Mouse (Mus musculus): ENCODE data around the gene Gm884. TPM values are rescaled to one million over a fixed set of nuclear protein-coding genes. Genes with fewer than 3 reads are reported as not detected.

Gene Gm884
- not detected in 2 replicates for polyA plus RNA-seq (2015; fragmentation: Nextera tagmentation; extraction: Ambion mirVana)

GRCm38 (mm10) chr11:103621040-103621439 is at the start of gene Gm884:
TSS of gene Gm884 (minus strand) at chr11:103621140.
- H3K36me3 ChIP-seq = no peaks in the 10 kb centered on the region
- H3K9ac ChIP-seq = no peak within 1 kb of the TSS
- H3K9me3 ChIP-seq = no peaks in the 10 kb centered on the region
- H3K4me3 ChIP-seq = no peak within 1 kb of the TSS
- H3K4me2 ChIP-seq = no peak within 1 kb of the TSS
- WGBS = 84% methylated on average over 9 of the region's 9 CpGs
- no peak for ATAC-seq (ENCODE audit: low read depth)
- no peaks in the 10 kb centered on the region for H3K27me3 ChIP-seq
- H3K27ac ChIP-seq (replicated peaks) = no peak within 1 kb of the TSS
- H3K4me1 ChIP-seq (replicated peaks) = no peaks in the 10 kb centered on the region

- Histone ChIP-seq H3K36me3 (no peaks in the 10 kb centered on the region), H3K9ac (no peak overlapping the region), H3K27ac (replicated peaks) (no peak overlapping the region), H3K4me2 (no peak overlapping the region), H3K27me3 (no peaks in the 10 kb centered on the region), H3K4me3 (no peak overlapping the region), H3K9me3 (no peaks in the 10 kb centered on the region), H3K4me1 (replicated peaks) (peaks cover 25% of the 10 kb centered on the region)
- 64% methylated on average over 13 of the region's 13 CpGs for WGBS
- no peak; the same call in 1 of the 2 replicates for ATAC-seq (ENCODE audit: low read depth)
Measured at GRCm38 (mm10) chr11:103666907-103667426, 46.0 kb upstream of the Gm884 start.

DNA sequence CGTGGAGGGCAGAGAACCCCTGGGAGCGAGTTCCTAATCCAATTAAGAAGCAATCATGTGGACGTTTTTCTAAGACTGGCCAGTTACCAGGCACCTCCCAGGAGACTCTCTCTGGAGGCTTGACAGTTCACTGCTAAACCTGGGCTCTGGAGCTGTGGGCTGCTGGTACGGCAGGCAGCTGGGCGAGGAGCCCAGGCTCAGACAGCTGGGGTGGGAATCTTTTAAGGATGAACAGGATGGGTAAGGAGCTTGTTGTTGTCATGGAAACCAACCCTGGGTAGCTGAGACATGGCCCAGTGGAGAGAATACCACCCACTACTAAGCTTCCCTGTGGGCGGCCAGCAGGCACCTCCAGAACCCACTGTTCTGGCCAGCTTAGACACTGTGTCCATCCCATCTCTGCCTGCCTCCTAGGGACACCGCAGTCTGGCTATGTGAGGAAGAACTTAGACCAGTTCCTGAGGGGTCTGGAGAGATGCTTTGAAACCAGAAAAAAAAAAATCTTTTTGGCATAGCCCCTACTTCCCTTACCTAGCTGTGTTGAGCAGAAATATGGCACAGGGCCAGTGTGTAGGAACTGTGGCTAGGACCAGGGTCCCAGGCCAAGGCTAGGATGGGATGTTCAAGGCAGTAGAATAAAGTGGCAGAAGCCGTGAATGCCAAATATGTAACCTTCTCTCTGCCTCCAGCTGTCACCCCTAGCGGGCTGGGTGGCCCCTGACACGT is 45.4 kb upstream of the Gm884 start:
- no peaks in the 10 kb centered on the region for H3K9me3 ChIP-seq
- peaks cover 25% of the 10 kb centered on the region for H3K4me1 ChIP-seq (replicated peaks)
- no peak overlapping the region for H3K4me2 ChIP-seq
- no peaks in the 10 kb centered on the region for H3K36me3 ChIP-seq
- H3K27ac ChIP-seq (replicated peaks) = no peak overlapping the region
- 39% methylated on average over 10 of the region's 10 CpGs for WGBS
- peak; percentile 59; the same call in 1 of the 2 replicates for ATAC-seq (ENCODE audit: low read depth)
- H3K27me3 ChIP-seq = no peaks in the 10 kb centered on the region
- H3K9ac ChIP-seq = 0 out of 2 replicates have a peak overlapping the region, but pooled peaks have one; percentile 12
- H3K4me3 ChIP-seq = no peak overlapping the region

- no peaks in the 10 kb centered on the region for H3K9me3 ChIP-seq
- no peaks in the 10 kb centered on the region for H3K36me3 ChIP-seq
- no peak overlapping the region for H3K27ac ChIP-seq (replicated peaks)
- H3K4me3 ChIP-seq = no peak overlapping the region
- H3K4me1 ChIP-seq (replicated peaks) = peaks cover 25% of the 10 kb centered on the region
- WGBS = 80% methylated on average over 1 of the region's 1 CpGs
- H3K9ac ChIP-seq = 0 out of 2 replicates have a peak overlapping the region, but pooled peaks have one; percentile 12
- H3K27me3 ChIP-seq = no peaks in the 10 kb centered on the region
- no peak overlapping the region for H3K4me2 ChIP-seq
- ATAC-seq (ENCODE audit: low read depth) = 0 out of 2 replicates have a peak, but pooled peaks have one; percentile 15
Measured at GRCm38 (mm10) chr11:103665695-103666094, 44.8 kb upstream of the Gm884 start.

DNA sequence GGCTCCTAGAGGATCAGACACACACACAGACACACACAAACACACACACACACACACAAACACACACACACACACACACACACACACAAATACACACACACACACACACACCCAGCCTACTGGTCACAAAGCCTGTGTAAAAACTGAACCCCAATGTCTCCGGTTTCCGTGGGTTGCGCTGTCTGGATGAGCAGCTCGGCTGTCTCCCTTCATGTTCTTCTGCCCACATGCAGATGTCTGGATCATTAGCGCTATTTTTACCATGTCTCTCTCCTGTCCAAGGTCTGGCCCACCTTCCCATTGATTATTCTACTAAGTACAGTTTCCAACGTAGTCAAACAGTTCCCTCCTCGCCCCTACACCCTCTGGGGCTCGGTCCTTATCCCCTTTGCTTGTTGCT is 42.2 kb upstream of the Gm884 start:
- Histone ChIP-seq H3K9me3 (no peaks in the 10 kb centered on the region), H3K27ac (replicated peaks) (no peak overlapping the region), H3K4me1 (replicated peaks) (peaks cover 25% of the 10 kb centered on the region), H3K4me3 (no peak overlapping the region), H3K9ac (no peak overlapping the region), H3K27me3 (0 out of 2 replicates have a peak, but pooled peaks cover 3% of the 10 kb centered on the region), H3K4me2 (no peak overlapping the region), H3K36me3 (no peaks in the 10 kb centered on the region)
- no peak for ATAC-seq (ENCODE audit: low read depth)
- 80% methylated on average over 8 of the region's 8 CpGs for WGBS

DNA sequence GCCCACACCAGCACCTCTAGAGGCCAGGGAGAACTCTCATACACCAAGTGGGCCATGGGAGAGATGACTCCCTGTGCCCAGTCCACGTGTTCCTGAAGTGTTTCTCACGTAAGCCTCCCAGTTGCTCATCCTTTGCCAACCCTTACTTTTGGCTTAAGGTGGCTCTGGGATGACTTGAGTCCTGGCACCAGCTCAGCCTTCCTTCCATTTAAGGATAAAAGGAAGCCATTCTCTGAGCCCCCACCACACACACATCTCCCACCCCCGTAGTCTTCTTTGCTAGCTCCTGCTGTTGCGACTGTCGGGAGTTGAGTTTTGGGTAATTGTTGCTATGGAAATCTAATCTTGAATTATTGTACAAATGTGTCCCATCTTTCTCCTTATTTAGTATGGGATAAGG is 41.6 kb upstream of the Gm884 start:
- Histone ChIP-seq H3K36me3 (no peaks in the 10 kb centered on the region), H3K9me3 (no peaks in the 10 kb centered on the region), H3K4me2 (no peak overlapping the region), H3K9ac (no peak overlapping the region), H3K27me3 (peaks cover 7% of the 10 kb centered on the region; the same call in 1 of the 2 replicates), H3K4me1 (replicated peaks) (peaks cover 25% of the 10 kb centered on the region), H3K4me3 (no peak overlapping the region), H3K27ac (replicated peaks) (no peak overlapping the region)
- 82% methylated on average over 5 of the region's 5 CpGs for WGBS
- no peak for ATAC-seq (ENCODE audit: low read depth)

GRCm38 (mm10) chr11:103661863-103662262 is 40.9 kb upstream of the Gm884 start:
- no peak for ATAC-seq (ENCODE audit: low read depth)
- H3K4me2 ChIP-seq = no peak overlapping the region
- no peak overlapping the region for H3K9ac ChIP-seq
- H3K4me1 ChIP-seq (replicated peaks) = peaks cover 19% of the 10 kb centered on the region
- H3K9me3 ChIP-seq = no peaks in the 10 kb centered on the region
- H3K36me3 ChIP-seq = no peaks in the 10 kb centered on the region
- 63% methylated on average over 4 of the region's 4 CpGs for WGBS
- no peak overlapping the region for H3K4me3 ChIP-seq
- peaks cover 14% of the 10 kb centered on the region for H3K27me3 ChIP-seq
- H3K27ac ChIP-seq (replicated peaks) = no peak overlapping the region

DNA sequence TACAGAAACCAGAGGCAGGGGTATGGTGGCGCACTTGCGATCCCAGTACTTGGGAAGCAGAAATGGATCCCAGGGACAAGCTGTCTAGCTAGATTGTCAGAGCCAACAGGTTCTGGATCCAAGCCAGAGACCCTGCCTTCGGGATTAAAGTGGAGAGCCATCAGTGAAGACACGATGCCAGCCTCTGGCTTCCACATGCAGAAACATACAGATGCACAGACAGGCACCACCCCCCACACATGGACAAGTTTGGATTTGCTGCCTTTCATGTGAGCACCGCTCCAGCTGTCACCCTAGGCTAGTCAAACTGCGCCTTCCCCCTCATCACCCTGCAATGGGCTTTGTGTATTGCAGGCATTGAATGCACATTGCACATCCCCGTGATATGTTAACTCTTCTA is 37.2 kb upstream of the Gm884 start:
- Histone ChIP-seq H3K9me3 (no peaks in the 10 kb centered on the region), H3K27ac (replicated peaks) (no peak overlapping the region), H3K36me3 (no peaks in the 10 kb centered on the region), H3K27me3 (peaks cover 50% of the 10 kb centered on the region), H3K4me1 (replicated peaks) (no peaks in the 10 kb centered on the region), H3K4me2 (no peak overlapping the region), H3K4me3 (no peak overlapping the region), H3K9ac (no peak overlapping the region)
- ATAC-seq (ENCODE audit: low read depth) = no peak
- WGBS = 80% methylated on average over 7 of the region's 7 CpGs

DNA sequence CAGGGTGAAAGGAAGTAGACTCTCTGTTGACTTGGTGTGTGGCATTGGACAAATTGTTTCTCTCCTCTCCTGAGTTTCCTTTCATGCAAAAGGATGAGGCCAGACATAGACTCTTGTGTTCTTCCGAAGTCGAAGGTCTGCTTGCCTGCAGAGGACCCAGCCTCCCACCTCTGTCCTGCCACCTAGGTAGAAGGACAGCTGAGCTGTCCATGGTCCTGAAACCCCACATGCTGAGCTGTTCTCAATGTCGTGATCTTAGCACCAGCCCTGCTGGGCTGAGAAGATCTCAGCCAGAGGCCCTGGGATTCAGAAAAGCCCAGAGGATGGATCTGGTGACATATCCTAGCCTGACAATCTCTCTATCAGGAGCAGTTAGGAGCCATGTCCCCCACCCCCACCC is 35.6 kb upstream of the Gm884 start:
- no peak overlapping the region for H3K27ac ChIP-seq (replicated peaks)
- no peak overlapping the region for H3K4me2 ChIP-seq
- ATAC-seq (ENCODE audit: low read depth) = no peak
- H3K36me3 ChIP-seq = no peaks in the 10 kb centered on the region
- 17% methylated on average over 3 of the region's 3 CpGs for WGBS
- H3K4me3 ChIP-seq = no peak overlapping the region
- no peaks in the 10 kb centered on the region for H3K9me3 ChIP-seq
- no peaks in the 10 kb centered on the region for H3K4me1 ChIP-seq (replicated peaks)
- no peak overlapping the region for H3K9ac ChIP-seq
- peaks cover 66% of the 10 kb centered on the region for H3K27me3 ChIP-seq

- peaks cover 97% of the 10 kb centered on the region for H3K27me3 ChIP-seq
- H3K4me2 ChIP-seq = no peak overlapping the region
- no peak overlapping the region for H3K4me3 ChIP-seq
- H3K36me3 ChIP-seq = no peaks in the 10 kb centered on the region
- peaks cover 14% of the 10 kb centered on the region for H3K4me1 ChIP-seq (replicated peaks)
- no peak overlapping the region for H3K9ac ChIP-seq
- H3K27ac ChIP-seq (replicated peaks) = no peak overlapping the region
- no peaks in the 10 kb centered on the region for H3K9me3 ChIP-seq
- ATAC-seq (ENCODE audit: low read depth) = no peak
- 72% methylated on average over 10 of the region's 10 CpGs for WGBS
Measured at GRCm38 (mm10) chr11:103653359-103653965, 32.5 kb upstream of the Gm884 start.

GRCm38 (mm10) chr11:103651426-103651825 is 30.5 kb upstream of the Gm884 start:
- Histone ChIP-seq H3K4me3 (no peak overlapping the region), H3K9ac (no peak overlapping the region), H3K27ac (replicated peaks) (no peak overlapping the region), H3K4me2 (no peak overlapping the region), H3K36me3 (no peaks in the 10 kb centered on the region), H3K9me3 (no peaks in the 10 kb centered on the region), H3K4me1 (replicated peaks) (peaks cover 14% of the 10 kb centered on the region), H3K27me3 (peaks cover 99% of the 10 kb centered on the region)
- no peak for ATAC-seq (ENCODE audit: low read depth)
- WGBS = 86% methylated on average over 6 of the region's 6 CpGs

GRCm38 (mm10) chr11:103649983-103650493 is 29.1 kb upstream of the Gm884 start:
- Histone ChIP-seq H3K4me2 (peak overlapping the region; percentile 67), H3K9ac (no peak overlapping the region)

More at GRCm38 (mm10) chr11:103649983-103650493, 29.1 kb upstream of the Gm884 start:
- ATAC-seq (ENCODE audit: low read depth) = no peak
- Histone ChIP-seq H3K36me3 (no peaks in the 10 kb centered on the region), H3K4me1 (replicated peaks) (peaks cover 18% of the 10 kb centered on the region), H3K4me3 (peak overlapping the region; percentile 39), H3K9me3 (no peaks in the 10 kb centered on the region), H3K27me3 (peaks cover 88% of the 10 kb centered on the region), H3K27ac (replicated peaks) (no peak overlapping the region)
- 1% methylated on average over 37 of the region's 37 CpGs for WGBS
